Mouse (Mus musculus) forebrain, embryonic 12.5 days (tissue): ENCODE measurements around the gene Gm49380. TPM values are rescaled to one million over a fixed set of nuclear protein-coding genes. Genes with fewer than 3 reads are reported as not detected.

Experiments
- ATAC-seq: fragments of 200-750 bp; cut with Nextera tagmentation; 2 replicates; pipeline ENCODE4 v1.8.0; 2017; ENCODE audit warnings: moderate TSS enrichment; ENCODE audit not compliant: low FRiP score
- H3K27ac ChIP-seq: fragments of 300-500 bp; sonication (generic); 2 replicates; pipeline ENCODE4 v1.5.1; 2016; ENCODE audit warnings: mild to moderate bottlenecking
- H3K27me3 ChIP-seq: fragments of 300-500 bp; sonication (generic); 2 replicates; pipeline ENCODE4 v1.6.1; 2016; ENCODE audit warnings: mild to moderate bottlenecking
- H3K36me3 ChIP-seq: fragments of 300-500 bp; sonication (generic); replicated peaks from 2 replicates; pipeline ENCODE4 v1.6.1; 2016; ENCODE audit warnings: mild to moderate bottlenecking
- H3K4me1 ChIP-seq: fragments of 300-500 bp; sonication (generic); 2 replicates; pipeline ENCODE4 v1.6.1; 2016
- H3K4me2 ChIP-seq: fragments of 300-500 bp; sonication (generic); 2 replicates; pipeline ENCODE4 v1.6.1; 2016; ENCODE audit warnings: mild to moderate bottlenecking, moderate library complexity
- H3K4me3 ChIP-seq: fragments of 300-500 bp; sonication (generic); replicated peaks from 2 replicates; pipeline ENCODE4 v1.5.1; 2016; ENCODE audit warnings: mild to moderate bottlenecking
- H3K9ac ChIP-seq: fragments of 300-500 bp; sonication (generic); 2 replicates; pipeline ENCODE4 v1.6.1; 2016; ENCODE audit warnings: mild to moderate bottlenecking
- H3K9me3 ChIP-seq: fragments of 300-500 bp; sonication (generic); 2 replicates; pipeline ENCODE4 v1.6.1; 2016
- WGBS: fragments of 180-500 bp; shearing (Covaris S2); methylation state at CpG from one replicate; pipeline ENCODE4 v1.1.7; 2016; 5-methylcytosine and 5-hydroxymethylcytosine counted together
- polyA plus RNA-seq: library from polyadenylated mRNA; unstranded; fragments of >200 nt; fragmentation: Nextera tagmentation; extraction: Ambion mirVana; gene quantifications from 2 replicates; pipeline ENCODE4 v1.2.1, GENCODE M21; 2016

Gm49380 gene
- polyA plus RNA-seq, 1 experiment from 2014 or later = 0.14 TPM

DNA sequence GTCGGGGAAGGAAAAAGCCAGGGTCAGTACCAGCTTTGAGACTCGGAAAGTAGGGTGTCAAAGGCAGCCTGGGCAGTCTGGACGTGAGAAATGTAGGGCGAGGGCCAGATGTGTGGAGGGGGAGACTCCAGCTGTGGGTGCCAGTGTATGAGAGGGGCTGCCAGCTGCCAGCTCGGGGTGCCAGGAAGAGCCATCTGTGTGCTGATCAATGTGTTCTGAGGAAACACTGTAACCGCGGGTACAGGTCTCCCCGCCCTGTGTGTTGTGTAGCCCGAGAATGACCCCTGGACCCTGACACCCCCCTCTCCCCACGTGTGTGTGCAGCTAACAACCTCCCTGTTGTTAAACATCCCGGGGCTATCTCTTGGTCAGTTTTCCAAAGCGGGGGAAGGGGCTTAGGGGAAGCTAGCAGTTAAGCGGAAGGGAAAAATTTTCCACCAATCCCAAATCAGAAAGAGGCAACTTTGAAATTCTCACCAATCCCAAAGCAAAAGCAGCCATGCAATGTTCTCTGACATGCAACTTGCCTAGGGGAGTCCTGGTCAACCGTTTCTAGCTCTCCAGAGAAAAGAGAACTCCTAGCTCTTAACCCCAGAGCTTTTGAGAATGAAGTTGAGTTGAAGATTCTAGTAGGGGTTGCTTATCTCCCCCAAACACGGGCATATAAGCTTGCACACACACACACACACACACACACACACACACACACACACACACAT lies 45.9 kb downstream of the Gm49380 start:
- Histone ChIP-seq H3K9me3 (no peaks in the 10 kb centered on the region), H3K27ac (no peak overlapping the region), H3K4me1 (peaks cover 36% of the 10 kb centered on the region), H3K27me3 (peaks cover 7% of the 10 kb centered on the region), H3K36me3 (no peaks in the 10 kb centered on the region), H3K4me3 (peak overlapping the region; percentile 48), H3K9ac (peak overlapping the region; percentile 45; the same call in 1 of the 2 replicates), H3K4me2 (peak overlapping the region; percentile 87)
- ATAC-seq = no peak; the same call in 1 of the 2 replicates
- 8% methylated on average over 15 of the region's 15 CpGs for WGBS

DNA sequence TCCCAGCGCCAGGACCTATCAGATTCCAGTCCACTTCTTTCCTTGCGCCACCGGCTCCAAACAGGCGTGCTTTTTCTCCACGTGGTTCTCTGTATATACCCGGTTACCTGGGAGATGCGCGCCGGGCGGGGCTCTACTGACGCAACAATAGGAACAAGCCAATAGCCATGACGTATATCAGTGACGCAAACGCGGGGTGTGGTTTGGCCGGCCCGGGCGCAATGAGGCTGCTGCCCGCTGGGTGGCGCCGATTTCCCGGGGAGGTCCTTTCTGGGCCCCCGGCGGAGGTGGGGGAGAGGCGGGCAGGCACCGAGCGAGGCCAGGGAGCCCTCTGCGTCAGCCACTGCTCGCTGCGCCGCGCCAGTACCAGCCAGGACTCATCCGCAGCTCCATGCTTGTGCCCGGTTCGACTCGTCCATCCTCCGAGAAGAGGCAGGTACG lies 46.5 kb downstream of the Gm49380 start, which contains the start of gene Usp2:
TSS of gene Usp2 (plus strand) at position 237 of the 441 bp plus-strand sequence.
- Histone ChIP-seq H3K9me3 (no peaks in the 10 kb centered on the region), H3K36me3 (no peaks in the 10 kb centered on the region), H3K4me3 (peak within 1 kb of the TSS; percentile 48), H3K4me1 (peaks cover 30% of the 10 kb centered on the region), H3K4me2 (peak within 1 kb of the TSS; percentile 87), H3K9ac (peak within 1 kb of the TSS; percentile 45; the same call in 1 of the 2 replicates), H3K27me3 (peaks cover 7% of the 10 kb centered on the region), H3K27ac (no peak within 1 kb of the TSS)
- ATAC-seq = peak; percentile 98
- WGBS = under 1% methylated on average over 38 of the region's 38 CpGs

DNA sequence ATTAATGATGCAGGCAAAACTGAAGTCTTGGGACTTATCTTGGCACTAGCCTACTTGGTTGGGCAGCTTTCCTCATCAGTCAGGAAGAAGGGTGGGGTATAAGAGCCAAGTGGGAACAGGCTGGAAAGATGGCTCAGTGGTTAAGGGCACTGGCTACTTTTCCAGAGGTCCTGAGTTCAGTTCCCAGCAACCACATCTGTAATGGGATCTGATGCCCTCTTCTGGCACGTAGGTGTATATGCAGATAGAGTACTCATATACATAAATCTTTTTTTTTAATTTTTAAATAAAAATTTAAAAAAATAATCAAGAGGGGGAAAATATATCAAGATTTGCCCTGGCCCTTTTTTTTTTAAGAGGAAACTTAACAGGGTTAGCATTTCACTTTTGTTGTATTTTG lies 48.1 kb downstream of the Gm49380 start:
- no peak overlapping the region for H3K27ac ChIP-seq
- 42% methylated on average over 1 of the region's 1 CpGs for WGBS
- no peak for ATAC-seq
- no peaks in the 10 kb centered on the region for H3K9me3 ChIP-seq
- no peak overlapping the region for H3K9ac ChIP-seq
- H3K27me3 ChIP-seq = peaks cover 6% of the 10 kb centered on the region
- peaks cover 14% of the 10 kb centered on the region for H3K4me1 ChIP-seq
- H3K4me3 ChIP-seq = no peak overlapping the region
- no peak overlapping the region for H3K4me2 ChIP-seq
- H3K36me3 ChIP-seq = no peaks in the 10 kb centered on the region

DNA sequence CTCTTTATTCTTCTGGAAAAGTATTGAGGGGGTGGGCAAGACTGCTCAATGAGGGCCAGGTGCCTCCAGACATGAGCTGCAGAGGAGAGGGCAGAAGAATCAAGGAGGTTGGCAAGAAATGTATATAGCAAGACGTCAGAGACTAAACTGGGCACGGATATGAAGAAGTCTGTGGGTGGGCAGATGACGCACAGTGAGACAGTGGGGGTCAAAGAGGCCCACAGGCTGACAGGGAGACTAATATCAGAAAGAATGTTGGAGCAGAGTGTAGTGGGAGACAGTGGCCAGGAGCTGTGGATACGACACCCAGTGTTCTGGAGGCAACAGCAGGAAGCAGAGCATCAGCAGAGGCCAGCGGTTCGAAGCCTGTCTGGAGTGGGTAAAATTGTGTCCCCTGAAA lies 54.7 kb downstream of the Gm49380 start:
- Histone ChIP-seq H3K4me2 (no peak overlapping the region), H3K36me3 (no peaks in the 10 kb centered on the region), H3K4me3 (no peak overlapping the region), H3K9ac (no peak overlapping the region), H3K27ac (no peak overlapping the region), H3K27me3 (0 out of 2 replicates have a peak, but pooled peaks cover 16% of the 10 kb centered on the region), H3K4me1 (no peaks in the 10 kb centered on the region), H3K9me3 (0 out of 2 replicates have a peak, but pooled peaks cover 3% of the 10 kb centered on the region)
- no peak for ATAC-seq
- 89% methylated on average over 6 of the region's 6 CpGs for WGBS

DNA sequence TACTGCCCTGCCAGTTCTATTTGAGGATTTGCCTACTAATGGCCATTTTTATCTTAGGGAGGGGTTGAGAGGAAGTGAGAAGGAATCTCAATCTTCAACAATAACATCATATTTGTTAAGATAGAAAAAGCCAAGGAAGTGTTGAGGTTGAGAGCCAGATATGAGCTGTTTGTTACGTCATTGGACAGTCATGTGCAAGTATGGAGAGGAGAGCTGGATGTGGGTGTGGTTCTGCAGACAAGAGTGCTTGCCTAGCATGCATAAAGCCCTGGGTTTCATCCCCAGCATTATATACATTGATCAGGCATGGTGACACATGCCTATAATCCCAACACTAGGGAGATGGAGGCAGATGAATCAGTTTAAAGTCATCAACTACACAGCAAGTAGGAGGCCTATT lies 59.4 kb downstream of the Gm49380 start:
- WGBS = 68% methylated on average over 1 of the region's 1 CpGs
- no peak overlapping the region for H3K4me2 ChIP-seq
- H3K36me3 ChIP-seq = no peaks in the 10 kb centered on the region
- 0 out of 2 replicates have a peak, but pooled peaks cover 3% of the 10 kb centered on the region for H3K9me3 ChIP-seq
- no peak overlapping the region for H3K27ac ChIP-seq
- H3K4me3 ChIP-seq = no peak overlapping the region
- H3K27me3 ChIP-seq = 0 out of 2 replicates have a peak, but pooled peaks cover 9% of the 10 kb centered on the region
- no peak for ATAC-seq
- H3K4me1 ChIP-seq = no peaks in the 10 kb centered on the region
- H3K9ac ChIP-seq = no peak overlapping the region

DNA sequence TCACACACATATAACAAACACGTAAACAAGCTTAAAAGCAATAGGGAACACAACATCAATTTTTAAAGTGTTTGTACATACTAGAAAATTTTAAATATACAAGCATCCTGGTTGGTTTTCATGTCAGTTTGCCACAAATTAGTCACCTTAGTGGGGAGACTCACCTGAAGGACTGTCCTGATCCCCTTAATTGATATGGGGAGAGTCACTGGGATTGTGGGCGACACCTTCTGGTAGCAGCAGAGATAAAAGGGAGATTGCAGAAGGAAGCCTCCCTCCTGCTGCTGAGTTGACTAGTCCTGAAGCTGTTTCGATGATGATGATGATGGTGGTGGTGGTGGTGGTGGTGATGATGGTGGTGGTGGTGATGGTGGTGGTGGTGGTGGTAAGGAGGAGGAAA lies 60.4 kb downstream of the Gm49380 start:
- no peak for ATAC-seq
- no peak overlapping the region for H3K27ac ChIP-seq
- 59% methylated on average over 3 of the region's 3 CpGs for WGBS
- no peaks in the 10 kb centered on the region for H3K27me3 ChIP-seq
- no peak overlapping the region for H3K4me2 ChIP-seq
- H3K4me3 ChIP-seq = no peak overlapping the region
- H3K36me3 ChIP-seq = no peaks in the 10 kb centered on the region
- 0 out of 2 replicates have a peak, but pooled peaks cover 3% of the 10 kb centered on the region for H3K9me3 ChIP-seq
- no peaks in the 10 kb centered on the region for H3K4me1 ChIP-seq
- no peak overlapping the region for H3K9ac ChIP-seq

DNA sequence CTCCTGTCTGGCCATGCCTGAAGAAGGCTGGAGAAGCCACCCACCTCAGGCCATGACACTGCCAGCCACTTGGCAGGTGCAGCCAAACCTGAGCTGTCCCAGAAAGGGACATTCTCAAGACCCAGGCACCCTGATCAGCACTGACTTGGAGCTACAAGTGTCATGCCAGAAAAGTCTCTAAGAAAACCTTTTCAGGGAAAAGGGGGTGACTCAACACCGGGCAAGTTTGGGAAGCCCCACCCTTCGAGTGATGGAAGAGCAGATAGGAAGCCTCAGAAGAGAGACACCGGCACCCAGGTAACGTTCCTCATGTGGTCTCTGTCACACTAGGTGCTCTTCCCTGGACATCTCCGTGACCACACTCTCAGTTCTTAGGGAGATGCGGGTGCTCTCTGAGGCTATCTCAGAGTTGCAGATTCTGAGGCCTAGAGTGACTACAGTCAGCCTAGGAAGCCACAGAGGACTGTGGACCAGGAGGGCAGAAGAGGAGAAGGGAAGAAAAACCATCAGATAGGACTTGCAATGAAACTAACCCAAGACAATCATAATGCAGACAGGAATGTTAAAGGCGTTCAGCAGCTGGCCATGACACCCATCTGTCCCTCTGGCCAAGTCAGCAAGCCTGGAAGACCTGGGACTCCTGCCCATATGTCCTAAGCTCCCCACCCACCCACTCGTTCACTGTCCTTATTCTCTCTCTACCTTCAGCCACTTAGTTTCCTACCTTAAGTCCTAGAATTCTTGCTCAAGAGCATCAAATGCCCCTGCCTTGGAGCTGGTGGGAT lies 63.7 kb downstream of the Gm49380 start:
- Histone ChIP-seq H3K4me2 (no peak overlapping the region), H3K27me3 (peaks cover 27% of the 10 kb centered on the region), H3K9ac (no peak overlapping the region), H3K4me1 (no peaks in the 10 kb centered on the region), H3K4me3 (no peak overlapping the region), H3K27ac (no peak overlapping the region), H3K9me3 (no peaks in the 10 kb centered on the region), H3K36me3 (no peaks in the 10 kb centered on the region)
- WGBS = 87% methylated on average over 8 of the region's 8 CpGs
- no peak for ATAC-seq

DNA sequence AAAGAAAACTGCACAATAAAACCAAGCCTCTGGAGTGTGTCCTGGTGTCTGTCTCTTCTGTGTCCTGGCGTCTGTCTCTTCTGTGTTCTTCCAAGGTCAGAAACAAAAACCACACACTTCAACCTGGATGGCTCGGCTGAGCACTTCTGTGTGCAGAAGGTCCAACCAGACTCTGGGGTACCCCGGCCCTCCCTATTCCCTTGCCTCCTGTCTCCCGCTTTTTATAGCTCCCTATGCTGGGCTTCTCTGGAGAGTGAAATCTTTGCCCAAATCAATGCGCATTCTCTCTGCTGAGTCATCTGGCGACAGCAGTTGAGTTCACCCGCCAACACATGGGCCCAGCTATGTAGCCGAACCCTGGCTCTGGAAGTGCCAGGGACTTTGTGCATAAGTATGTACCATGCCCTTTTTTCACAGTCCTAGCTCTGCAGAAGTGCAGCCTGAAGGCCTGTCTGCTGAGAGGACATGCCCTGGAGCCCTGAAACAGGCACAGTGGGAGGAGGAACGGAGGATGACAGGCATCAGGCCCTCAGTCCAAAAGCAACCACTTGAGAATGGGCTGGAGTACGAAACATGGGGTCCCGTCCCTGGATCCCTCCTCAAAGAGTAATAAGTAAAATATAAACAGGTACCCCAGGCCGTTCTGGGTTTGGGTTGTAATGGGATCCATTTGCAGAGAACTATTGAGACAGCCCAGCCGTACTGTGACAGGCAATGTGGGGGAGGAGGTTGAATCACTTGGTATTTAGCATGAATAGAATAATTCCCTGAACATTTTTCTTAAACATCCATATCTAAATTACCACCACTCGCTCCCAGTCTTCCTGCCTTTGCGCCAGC lies 64.5 kb downstream of the Gm49380 start:
- H3K4me1 ChIP-seq = peaks cover 3% of the 10 kb centered on the region
- no peak overlapping the region for H3K4me2 ChIP-seq
- H3K9me3 ChIP-seq = no peaks in the 10 kb centered on the region
- H3K27me3 ChIP-seq = peaks cover 35% of the 10 kb centered on the region
- no peak overlapping the region for H3K4me3 ChIP-seq
- WGBS = 83% methylated on average over 15 of the region's 15 CpGs
- no peak overlapping the region for H3K9ac ChIP-seq
- no peaks in the 10 kb centered on the region for H3K36me3 ChIP-seq
- no peak for ATAC-seq
- no peak overlapping the region for H3K27ac ChIP-seq

DNA sequence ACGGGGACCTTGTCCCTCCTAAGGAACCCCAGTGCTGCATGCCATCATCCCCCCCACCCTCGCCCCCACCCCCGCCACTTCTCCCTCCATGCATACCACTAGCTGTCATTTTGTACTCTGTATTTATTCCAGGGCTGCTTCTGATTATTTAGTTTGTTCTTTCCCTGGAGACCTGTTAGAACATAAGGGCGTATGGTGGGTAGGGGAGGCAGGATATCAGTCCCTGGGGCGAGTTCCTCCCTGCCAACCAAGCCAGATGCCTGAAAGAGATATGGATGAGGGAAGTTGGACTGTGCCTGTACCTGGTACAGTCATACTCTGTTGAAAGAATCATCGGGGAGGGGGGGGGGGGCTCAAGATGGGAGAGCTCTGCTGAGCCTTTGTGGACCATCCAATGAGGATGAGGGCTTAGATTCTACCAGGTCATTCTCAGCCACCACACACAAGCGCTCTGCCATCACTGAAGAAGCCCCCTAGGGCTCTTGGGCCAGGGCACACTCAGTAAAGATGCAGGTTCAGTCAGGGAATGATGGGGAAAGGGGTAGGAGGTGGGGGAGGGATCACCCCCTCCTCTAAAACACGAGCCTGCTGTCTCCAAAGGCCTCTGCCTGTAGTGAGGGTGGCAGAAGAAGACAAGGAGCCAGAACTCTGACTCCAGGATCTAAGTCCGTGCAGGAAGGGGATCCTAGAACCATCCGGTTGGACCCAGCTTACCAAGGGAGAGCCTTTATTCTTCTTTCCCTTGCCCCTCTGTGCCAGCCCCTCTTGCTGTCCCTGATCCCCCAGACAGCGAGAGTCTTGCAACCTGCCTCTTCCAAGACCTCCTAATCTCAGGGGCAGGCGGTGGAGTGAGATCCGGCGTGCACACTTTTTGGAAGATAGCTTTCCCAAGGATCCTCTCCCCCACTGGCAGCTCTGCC lies 65.5 kb downstream of the Gm49380 start:
- no peak for ATAC-seq
- H3K4me2 ChIP-seq = no peak overlapping the region
- no peak overlapping the region for H3K27ac ChIP-seq
- 81% methylated on average over 14 of the region's 14 CpGs for whole genome bisulfite sequencing
- H3K9me3 ChIP-seq = no peaks in the 10 kb centered on the region
- no peak overlapping the region for H3K9ac ChIP-seq
- H3K27me3 ChIP-seq = peaks cover 45% of the 10 kb centered on the region
- H3K4me1 ChIP-seq = peaks cover 13% of the 10 kb centered on the region
- no peak overlapping the region for H3K4me3 ChIP-seq
- H3K36me3 ChIP-seq = no peaks in the 10 kb centered on the region

DNA sequence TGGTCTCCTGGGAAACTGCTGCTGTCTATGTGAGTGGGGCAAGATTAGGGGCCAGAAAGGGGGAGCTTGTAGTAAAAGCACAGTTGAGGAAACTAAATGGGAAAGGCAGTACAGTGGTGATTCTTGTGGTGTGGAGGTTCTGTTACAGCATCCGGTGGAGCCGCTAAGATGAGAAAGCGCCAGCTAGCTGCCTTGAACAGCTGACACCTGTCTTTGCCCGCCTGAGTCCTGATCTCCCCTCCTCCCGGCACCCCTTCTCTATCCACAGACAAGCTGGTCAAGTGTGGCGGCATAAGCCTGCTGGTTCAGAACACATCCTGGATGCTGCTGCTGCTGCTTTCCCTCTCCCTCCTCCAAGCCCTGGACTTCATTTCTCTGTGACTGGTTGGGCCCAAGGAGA lies 66.2 kb downstream of the Gm49380 start:
- WGBS = 73% methylated on average over 6 of the region's 6 CpGs

DNA sequence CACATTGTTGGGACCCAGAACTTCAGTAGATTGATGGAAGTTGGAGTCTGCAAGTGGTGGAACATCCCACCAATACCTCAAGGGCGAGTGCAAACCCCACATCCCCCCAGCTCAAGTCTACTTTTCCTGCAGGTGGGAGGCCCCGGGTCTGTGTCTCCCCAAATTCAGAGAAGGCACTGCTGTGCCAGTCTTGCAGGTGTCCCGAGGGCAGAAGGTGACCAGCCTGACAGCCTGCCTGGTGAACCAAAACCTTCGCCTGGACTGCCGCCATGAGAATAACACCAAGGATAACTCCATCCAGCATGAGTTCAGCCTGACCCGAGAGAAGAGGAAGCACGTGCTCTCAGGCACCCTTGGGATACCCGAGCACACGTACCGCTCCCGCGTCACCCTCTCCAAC lies 66.9 kb downstream of the Gm49380 start:
- H3K9ac ChIP-seq = no peak overlapping the region
- no peak overlapping the region for H3K4me3 ChIP-seq
- peaks cover 15% of the 10 kb centered on the region for H3K4me1 ChIP-seq
- peaks cover 57% of the 10 kb centered on the region for H3K27me3 ChIP-seq
- H3K4me2 ChIP-seq = no peak overlapping the region
- no peaks in the 10 kb centered on the region for H3K36me3 ChIP-seq
- no peak for ATAC-seq
- no peak overlapping the region for H3K27ac ChIP-seq
- H3K9me3 ChIP-seq = no peaks in the 10 kb centered on the region
- 88% methylated on average over 12 of the region's 12 CpGs for WGBS

More for the DNA sequence above, 66.2 kb downstream of the Gm49380 start:
- no peaks in the 10 kb centered on the region for H3K36me3 ChIP-seq
- H3K27me3 ChIP-seq = peaks cover 51% of the 10 kb centered on the region
- H3K4me3 ChIP-seq = no peak overlapping the region
- peaks cover 15% of the 10 kb centered on the region for H3K4me1 ChIP-seq
- H3K4me2 ChIP-seq = no peak overlapping the region
- no peak overlapping the region for H3K9ac ChIP-seq
- no peak overlapping the region for H3K27ac ChIP-seq
- ATAC-seq = no peak
- no peaks in the 10 kb centered on the region for H3K9me3 ChIP-seq
